Mouse (Mus musculus): ENCODE measurements around the gene Rhoa. TPM values are rescaled to one million over a fixed set of nuclear protein-coding genes. Genes with fewer than 3 reads are reported as not detected.

Rhoa gene
- total RNA-seq, 2 experiments from 2014 or later: 95.0 to 122 TPM

DNA sequence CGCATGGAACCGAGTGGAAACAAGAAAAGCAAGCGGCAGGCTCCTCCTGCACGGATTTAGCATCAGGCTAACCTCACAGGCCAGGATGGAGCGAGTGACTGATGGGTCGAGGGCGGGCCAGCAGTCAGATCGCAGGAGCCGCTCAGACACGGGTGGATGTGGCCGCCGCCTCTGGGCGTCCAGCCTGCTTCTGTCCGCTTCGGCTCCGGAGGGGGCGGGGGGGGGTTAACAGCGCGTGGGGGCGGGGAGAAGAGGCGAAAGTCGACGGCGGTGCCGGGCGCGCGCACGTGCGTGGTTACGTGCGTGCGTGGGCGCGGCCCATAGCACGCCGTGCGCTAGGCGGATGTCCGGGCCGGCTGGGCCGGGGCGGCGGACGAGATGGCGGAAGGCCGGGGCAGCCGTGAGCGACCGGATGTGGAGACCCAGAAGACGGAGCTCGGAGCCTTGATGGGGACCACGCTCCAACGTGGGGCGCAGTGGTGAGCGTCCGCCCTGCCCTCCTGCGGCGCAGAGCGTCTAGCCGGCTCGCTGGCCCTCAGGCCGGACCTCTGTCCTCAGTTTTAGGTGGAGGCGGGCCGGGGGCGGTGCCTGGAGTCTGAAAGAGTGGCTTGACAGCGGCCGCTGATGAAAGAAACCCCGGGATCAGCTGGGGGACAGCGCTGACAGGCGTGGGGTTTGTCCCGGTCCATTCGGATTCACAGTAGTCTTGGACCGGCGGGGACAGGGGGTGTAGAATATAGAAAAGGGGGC, 41.8 kb downstream of the Rhoa start, which contains the start of gene Usp4:
Usp4 (plus strand) TSS at position 314 of the 750 bp plus-strand sequence.
- H3K4me3 ChIP-seq: peak within 1 kb of the TSS; percentile 98
- intact Hi-C loops (cut with DNase I): loop anchor here (2.0 kb wide), 1 partner anchor 41 kb away; the partner anchor contains the start of genes Rhoa and Tcta
- peak within 1 kb of the TSS; percentile 96 for H3K27ac ChIP-seq
- DNase-seq: peak; percentile 95
- no peak for TF ChIP-seq CTCF (IDR thresholded peaks at IDR 0.05)

GRCm38 (mm10) chr9:108348290-108348680, 42.4 kb downstream of the Rhoa start:
- Histone ChIP-seq H3K4me3 (peak overlapping the region; percentile 98), H3K27ac (peak overlapping the region; percentile 96)
- TF ChIP-seq CTCF (IDR thresholded peaks at IDR 0.05): no peak
- no peak for DNase-seq
- intact Hi-C loops (cut with DNase I): loop anchor here (2.0 kb wide), 1 partner anchor 41 kb away; the partner anchor contains the start of genes Rhoa and Tcta

DNA sequence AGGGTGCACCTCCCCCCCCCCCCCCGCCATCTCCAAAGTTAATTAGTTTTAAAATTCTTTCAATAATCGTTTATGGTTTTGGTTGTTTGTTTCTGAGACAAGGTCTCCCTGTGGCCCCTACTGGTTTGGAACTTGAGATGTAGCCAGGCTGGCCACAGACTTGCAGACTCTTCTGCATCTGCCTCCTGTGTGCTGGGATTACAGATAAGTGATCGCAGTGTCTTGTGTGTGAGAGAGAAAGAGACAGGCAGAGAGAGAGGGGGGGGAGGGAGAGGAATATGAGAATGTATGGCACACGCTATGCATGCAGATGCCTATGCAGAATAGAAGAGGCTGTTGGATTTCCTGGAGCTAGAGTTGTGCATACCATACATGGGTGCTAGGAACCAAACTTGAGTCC, 43.8 kb downstream of the Rhoa start:
- intact Hi-C loops (cut with DNase I): loop anchor here (2.0 kb wide), 1 partner anchor 43 kb away; the partner anchor contains the start of genes Rhoa and Tcta
- Histone ChIP-seq H3K4me3 (no peak overlapping the region), H3K27ac (no peak overlapping the region)
- TF ChIP-seq CTCF (IDR thresholded peaks at IDR 0.05): no peak
- no peak for DNase-seq

- intact Hi-C loops (cut with DNase I): no loop called here
- DNase-seq: no peak
- TF ChIP-seq CTCF (IDR thresholded peaks at IDR 0.05): no peak
- Histone ChIP-seq H3K4me3 (no peak overlapping the region), H3K27ac (no peak overlapping the region)
These were observed 72.3 kb downstream of the Rhoa start for GRCm38 (mm10) chr9:108378234-108378633.

DNA sequence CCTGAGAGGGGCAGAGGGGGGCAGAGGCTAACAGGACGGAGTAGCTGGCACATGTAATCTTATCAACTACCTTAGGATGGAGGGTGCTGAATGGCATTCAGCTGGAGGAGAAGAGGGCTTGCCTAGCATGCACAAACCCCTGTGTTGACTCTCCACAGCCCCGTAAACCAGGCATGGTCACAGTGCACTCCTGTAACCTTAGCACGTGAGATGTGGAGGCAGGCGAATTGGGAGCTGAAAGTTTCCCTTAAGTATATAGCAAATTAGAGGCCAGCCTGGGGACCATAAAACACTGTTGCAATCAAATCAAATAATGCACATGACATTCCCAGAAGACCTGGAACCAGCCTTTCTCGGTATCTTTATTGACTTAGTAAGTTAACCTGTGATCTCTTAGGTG, 72.8 kb downstream of the Rhoa start:
- no peak overlapping the region for H3K27ac ChIP-seq
- no peak for DNase-seq
- no peak for TF ChIP-seq CTCF (IDR thresholded peaks at IDR 0.05)
- intact Hi-C loops (cut with DNase I): no loop called here
- H3K4me3 ChIP-seq: no peak overlapping the region

GRCm38 (mm10) chr9:108379294-108379693, 73.4 kb downstream of the Rhoa start:
- Histone ChIP-seq H3K27ac (no peak overlapping the region), H3K4me3 (no peak overlapping the region)
- no peak for DNase-seq
- TF ChIP-seq CTCF (IDR thresholded peaks at IDR 0.05): no peak
- intact Hi-C loops (cut with DNase I): no loop called here

DNA sequence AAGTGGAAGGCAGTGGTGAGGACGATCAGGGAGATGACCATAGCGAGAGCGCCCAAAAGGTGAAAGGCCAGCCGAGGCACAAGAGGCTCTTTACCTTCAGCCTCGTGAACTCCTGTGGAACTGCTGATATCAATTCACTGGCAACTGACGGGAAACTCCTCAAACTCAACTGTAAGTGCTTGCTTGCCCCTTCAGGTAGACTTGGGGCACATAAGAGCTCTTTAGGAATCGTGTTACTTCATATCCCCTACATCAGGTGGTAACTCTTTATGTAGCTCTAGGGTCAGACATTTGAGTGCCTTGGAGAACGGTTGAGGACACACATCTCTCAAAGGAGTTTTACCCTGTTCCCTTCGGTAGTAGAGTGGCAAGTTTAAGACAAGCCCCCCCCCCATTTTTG, 75.5 kb downstream of the Rhoa start:
- Histone ChIP-seq H3K4me3 (no peak overlapping the region), H3K27ac (no peak overlapping the region)
- no peak for TF ChIP-seq CTCF (IDR thresholded peaks at IDR 0.05)
- no peak for DNase-seq
- intact Hi-C loops (cut with DNase I): loop anchor here (10.0 kb wide), 1 partner anchor 73 kb away; no protein-coding TSS in a partner anchor

GRCm38 (mm10) chr9:108385006-108385405, 79.1 kb downstream of the Rhoa start:
- intact Hi-C loops (cut with DNase I): loop anchor here (10.0 kb wide), 1 partner anchor 70 kb away; no protein-coding TSS in a partner anchor

DNA sequence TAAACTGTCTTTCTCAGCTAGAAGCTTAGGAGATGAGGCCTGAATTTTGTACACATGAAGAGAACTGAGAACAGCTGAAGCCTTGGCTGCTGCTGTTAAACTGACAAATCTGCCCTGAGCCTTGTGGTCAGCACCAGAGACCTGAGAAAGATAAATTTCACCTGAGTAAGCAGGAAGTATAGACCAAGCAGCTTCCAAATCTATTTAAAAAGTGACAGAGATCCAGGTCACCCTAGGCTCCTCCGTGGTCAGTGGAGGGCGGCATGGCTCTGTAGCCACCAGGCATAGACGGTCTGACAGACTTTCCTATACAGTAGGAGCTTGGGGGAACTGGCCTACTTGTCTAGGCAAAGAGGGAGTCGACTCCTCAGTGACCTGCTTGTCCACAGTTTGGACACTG, 80.9 kb downstream of the Rhoa start:
- Histone ChIP-seq H3K27ac (peak overlapping the region; percentile 88), H3K4me3 (no peak overlapping the region)
- peak; percentile 72 for DNase-seq
- peak; percentile 47; the same call in 1 of the 2 replicates for TF ChIP-seq CTCF (IDR thresholded peaks at IDR 0.05)
- intact Hi-C loops (cut with DNase I): loop anchor here (10.0 kb wide), 1 partner anchor 68 kb away; no protein-coding TSS in a partner anchor

More at GRCm38 (mm10) chr9:108385006-108385405, 79.1 kb downstream of the Rhoa start:
- Histone ChIP-seq H3K27ac (peak overlapping the region; percentile 41), H3K4me3 (no peak overlapping the region)
- TF ChIP-seq CTCF (IDR thresholded peaks at IDR 0.05): no peak
- DNase-seq: no peak

Other genes with a start within 250 kb of the Rhoa start
- gene Mst1, start 225.7 kb upstream of the Rhoa start, total RNA-seq (2021): not detected
- 100 to 1,000 TPM; 128 to 157 TPM for gene Rnf123, start 222.8 kb upstream of the Rhoa start, total RNA-seq (2021)
- gene Apeh, start 211.5 kb upstream of the Rhoa start, total RNA-seq (2021): 10 to 100 TPM; 30.6 to 33.4 TPM
- gene Bsn, start 115.7 kb upstream of the Rhoa start, total RNA-seq (2021): under 1 TPM in 1 of 2 experiments, not detected in 1; 0.03 TPM
- gene Dag1, start 42.2 kb upstream of the Rhoa start, total RNA-seq (2021): 100 to 1,000 TPM; 170 to 229 TPM
- gene Nicn1, start 15.7 kb upstream of the Rhoa start, total RNA-seq (2021): 10 to 100 TPM in 1 of 2 experiments, 1 to 10 TPM in 1; 9.3 to 11.9 TPM
- 1 to 10 TPM; 1.0 to 1.4 TPM for gene Amt, start 9.3 kb upstream of the Rhoa start, total RNA-seq (2021)
- 10 to 100 TPM; 27.0 to 35.1 TPM for gene Tcta, start within 50 bp of the Rhoa start, total RNA-seq (2021)
- gene Gpx1, start 32.8 kb downstream of the Rhoa start, total RNA-seq (2021): 10 to 100 TPM; 54.9 to 69.4 TPM
- 10 to 100 TPM; 68.7 to 74.6 TPM for gene Usp4, start 41.7 kb downstream of the Rhoa start, total RNA-seq (2021)
- gene 1700102P08Rik, start 86.7 kb downstream of the Rhoa start, total RNA-seq (2021): 1 to 10 TPM in 1 of 2 experiments, under 1 TPM in 1; 0.92 to 1.5 TPM
- not detected for gene Ccdc36, start 122.4 kb downstream of the Rhoa start, total RNA-seq (2021)
- gene BC048562, start 130.4 kb downstream of the Rhoa start, total RNA-seq (2021): not detected
- 10 to 100 TPM; 15.0 to 17.7 TPM for gene Ccdc71, start 154.4 kb downstream of the Rhoa start, total RNA-seq (2021)
- 1 to 10 TPM; 1.7 to 2.5 TPM for gene Klhdc8b, start 155.5 kb downstream of the Rhoa start, total RNA-seq (2021)
- gene Lamb2, start 173.6 kb downstream of the Rhoa start, total RNA-seq (2021): 100 to 1,000 TPM; 104 to 171 TPM
- gene Usp19, start 184.5 kb downstream of the Rhoa start, total RNA-seq (2021): 100 to 1,000 TPM; 124 TPM
- gene Qars, start 201.6 kb downstream of the Rhoa start, total RNA-seq (2021): 10 to 100 TPM; 75.4 to 80.6 TPM
- gene Qrich1, start 210.7 kb downstream of the Rhoa start, total RNA-seq (2021): 10 to 100 TPM; 53.3 to 58.9 TPM